Mouse (Mus musculus): ENCODE data around the gene Mlec.
A peak's percentile ranks its signal among the peaks of the same experiment; 100 is the strongest.
"Not testable (repeated sequence)": the region's sequence is repeated elsewhere in the genome, so short reads cannot be mapped to it uniquely, and the experiment has no call there.

The Mlec gene

GRCm38 (mm10) chr5:115125211-115125871 lies 32.6 kb downstream of the Mlec start:
- DNase-seq (ENCODE audit: low spot score): peak; percentile 86

DNA sequence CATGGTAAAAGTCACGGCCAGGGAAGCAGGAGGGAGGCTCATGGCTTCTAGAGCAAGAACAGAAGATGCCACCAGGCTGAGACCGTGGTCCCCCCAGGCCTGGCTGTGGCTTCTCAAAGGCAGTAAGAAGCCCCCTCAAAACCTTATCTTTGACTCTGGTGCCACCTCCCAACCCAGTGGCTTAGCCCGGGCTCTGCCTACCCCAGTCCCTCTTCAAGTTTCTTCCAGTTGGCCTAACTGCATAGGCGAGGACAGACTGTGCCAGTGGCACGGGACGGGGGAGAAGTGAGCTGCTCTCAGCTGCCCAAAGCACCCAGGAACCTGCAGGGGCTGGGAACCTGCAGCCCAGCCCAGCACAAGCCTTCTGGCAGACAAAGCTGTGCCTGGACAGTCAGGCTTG lies 33.3 kb downstream of the Mlec start:
- DNase-seq (ENCODE audit: low spot score): no peak

GRCm38 (mm10) chr5:115120978-115121377 lies 37.0 kb downstream of the Mlec start:
- no peak for DNase-seq (ENCODE audit: low spot score)

DNA sequence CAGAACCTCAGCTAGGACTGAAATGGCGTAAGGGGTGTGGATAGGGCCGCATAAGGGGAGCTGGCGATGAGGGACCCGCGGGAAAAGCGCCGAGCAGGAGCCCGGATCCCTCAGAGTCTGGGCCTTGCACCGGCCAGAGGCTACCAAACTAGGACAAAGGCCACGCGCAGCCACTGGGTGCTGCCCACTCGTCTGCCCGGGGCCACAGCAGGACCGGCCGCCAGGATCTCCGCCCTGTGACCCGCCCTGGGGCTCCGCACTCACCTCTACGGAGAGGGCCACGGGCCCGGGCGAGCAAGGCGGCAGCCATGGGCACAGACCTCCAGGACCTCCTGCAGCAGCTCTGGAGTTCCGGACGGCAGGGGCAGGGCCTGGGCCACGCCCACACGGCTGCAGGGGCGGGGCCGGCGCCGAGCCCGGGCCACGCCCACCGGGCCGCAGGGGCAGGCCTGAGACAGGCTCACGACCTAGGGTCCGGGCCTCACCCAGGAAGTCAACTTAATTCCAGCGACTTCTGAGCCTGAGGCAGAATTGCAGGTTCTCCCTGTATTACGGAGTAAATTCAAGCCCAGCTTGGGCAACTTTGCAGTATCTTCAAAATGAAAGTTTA lies 38.9 kb downstream of the Mlec start, which contains the start of gene Acads:
Acads (minus strand) TSS at position 386 of the 610 bp plus-strand sequence.
- peak; percentile 83 for DNase-seq (ENCODE audit: low spot score)

DNA sequence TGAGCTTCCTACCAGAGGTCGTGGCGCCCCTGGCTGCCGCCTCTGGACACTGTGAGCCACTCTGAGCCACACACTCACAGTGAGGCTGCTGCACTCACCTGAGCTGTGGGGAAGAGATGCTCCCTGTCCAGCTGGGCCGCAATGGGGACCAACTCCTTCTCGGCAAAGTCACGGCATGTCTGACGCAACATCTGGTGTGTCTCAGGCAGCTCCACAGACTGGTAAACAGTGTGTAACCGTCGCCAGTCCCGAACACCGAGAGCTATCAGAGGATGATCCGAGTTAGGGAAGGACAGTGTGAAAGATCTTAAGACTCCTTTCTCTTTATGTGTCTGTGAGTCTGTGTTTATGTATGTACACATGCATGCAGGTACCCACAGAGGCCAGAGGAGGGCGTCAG lies 40.5 kb downstream of the Mlec start:
- DNase-seq (ENCODE audit: low spot score): no peak

DNA sequence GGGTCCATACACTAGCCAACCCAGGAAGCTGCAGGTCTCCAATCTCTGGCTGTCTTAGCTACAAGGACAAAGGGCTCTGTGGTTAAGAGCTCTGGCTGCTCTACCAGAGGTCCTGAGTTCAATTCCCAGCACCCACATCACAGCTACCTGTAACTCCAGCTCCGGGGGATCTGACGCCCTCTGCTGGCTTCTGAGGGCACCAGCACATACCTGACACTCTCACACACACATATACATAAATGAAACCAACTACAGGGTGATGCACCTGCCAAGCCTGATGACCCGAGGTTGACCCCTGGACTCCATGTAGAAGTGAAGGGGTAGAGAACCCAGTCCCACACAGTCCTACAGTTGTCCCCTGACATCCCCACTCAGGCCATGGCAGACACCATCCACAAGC lies 41.6 kb downstream of the Mlec start:
- DNase-seq (ENCODE audit: low spot score): no peak

DNA sequence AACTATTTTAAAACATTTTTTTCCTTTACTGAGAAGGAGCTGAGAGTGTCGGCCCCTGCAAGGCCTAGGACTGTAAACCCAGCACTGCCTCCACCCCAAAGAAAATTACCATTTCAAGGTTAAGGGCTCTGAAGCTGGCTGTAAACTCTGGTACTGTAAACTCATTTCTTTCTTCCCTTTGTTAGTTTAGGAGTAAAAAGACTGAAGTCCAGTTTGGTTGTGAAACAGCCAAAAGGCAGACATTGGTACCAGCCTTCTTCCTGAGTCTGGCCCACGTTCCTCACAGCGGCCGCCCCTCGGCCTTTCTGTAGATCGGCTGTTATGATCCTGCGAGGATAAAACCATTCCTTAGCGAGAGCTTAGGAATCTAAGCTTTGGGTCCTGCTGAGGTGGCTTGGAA lies 43.5 kb downstream of the Mlec start:
- no peak for DNase-seq (ENCODE audit: low spot score)

GRCm38 (mm10) chr5:115113244-115113643 lies 44.7 kb downstream of the Mlec start:
- no peak for DNase-seq (ENCODE audit: low spot score)

GRCm38 (mm10) chr5:115111156-115111555 lies 46.8 kb downstream of the Mlec start:
- no peak for DNase-seq (ENCODE audit: low spot score)

DNA sequence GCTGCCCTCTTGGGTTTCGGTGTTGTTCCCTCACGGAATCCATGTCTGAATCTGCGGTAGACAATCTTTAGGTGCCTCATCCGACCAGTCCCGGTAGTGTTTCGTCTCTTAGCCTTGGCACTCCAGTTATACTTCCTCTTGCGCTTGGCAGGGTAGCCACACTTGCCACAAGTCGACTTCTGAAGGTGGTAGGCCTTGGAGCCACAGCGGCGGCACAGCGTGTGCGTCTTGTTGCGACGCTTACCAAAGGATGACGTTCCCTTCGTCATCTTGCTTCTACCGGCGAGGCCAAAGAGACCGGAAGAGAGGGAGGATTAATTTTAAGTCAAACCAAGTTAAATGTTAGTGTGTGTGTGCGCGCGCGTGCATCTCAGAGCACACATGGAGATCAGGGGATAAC lies 54.7 kb downstream of the Mlec start:
- not testable (repeated sequence) for DNase-seq (ENCODE audit: low spot score)

DNA sequence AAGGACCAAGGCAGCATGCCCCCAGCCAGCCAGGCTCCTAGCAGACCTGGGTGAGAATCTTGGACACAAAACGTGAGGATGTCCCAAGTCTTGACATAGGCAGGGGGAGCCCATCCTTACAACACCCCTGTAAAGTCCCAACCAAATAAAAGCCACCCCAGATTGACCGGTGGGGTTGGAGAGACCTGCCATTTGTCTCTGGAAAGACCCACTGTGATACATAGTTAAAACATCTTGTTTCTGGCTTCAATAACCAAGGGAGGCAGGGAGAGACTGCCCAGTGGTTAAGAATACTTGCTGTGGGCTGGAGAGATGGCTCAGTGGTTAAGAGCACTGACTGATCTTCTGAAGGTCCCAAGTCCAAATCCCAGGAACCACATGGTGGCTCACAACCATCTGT lies 55.7 kb downstream of the Mlec start:
- no peak for DNase-seq (ENCODE audit: low spot score)

GRCm38 (mm10) chr5:115100473-115100872 lies 57.5 kb downstream of the Mlec start:
- no peak for DNase-seq (ENCODE audit: low spot score)

DNA sequence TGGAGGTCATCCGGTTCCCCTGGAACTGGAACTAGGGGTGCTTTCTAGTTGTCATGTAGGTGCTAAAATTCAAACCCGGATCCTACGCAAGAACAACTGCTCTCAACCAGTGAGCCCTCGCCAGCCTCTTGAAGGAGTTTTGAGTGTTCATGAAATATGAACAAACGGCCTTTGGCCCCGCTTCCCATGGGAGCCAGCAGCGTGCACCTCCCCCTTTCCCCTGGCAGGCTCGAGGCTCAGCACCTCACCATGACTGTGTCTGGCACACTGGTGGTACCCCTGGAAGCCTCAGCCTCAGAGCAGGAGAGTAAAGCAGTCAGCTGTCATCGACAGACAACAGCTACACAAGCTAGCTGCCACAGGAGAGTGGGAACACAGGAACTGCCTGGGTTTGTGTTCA lies 58.0 kb downstream of the Mlec start:
- no peak for DNase-seq (ENCODE audit: low spot score)

DNA sequence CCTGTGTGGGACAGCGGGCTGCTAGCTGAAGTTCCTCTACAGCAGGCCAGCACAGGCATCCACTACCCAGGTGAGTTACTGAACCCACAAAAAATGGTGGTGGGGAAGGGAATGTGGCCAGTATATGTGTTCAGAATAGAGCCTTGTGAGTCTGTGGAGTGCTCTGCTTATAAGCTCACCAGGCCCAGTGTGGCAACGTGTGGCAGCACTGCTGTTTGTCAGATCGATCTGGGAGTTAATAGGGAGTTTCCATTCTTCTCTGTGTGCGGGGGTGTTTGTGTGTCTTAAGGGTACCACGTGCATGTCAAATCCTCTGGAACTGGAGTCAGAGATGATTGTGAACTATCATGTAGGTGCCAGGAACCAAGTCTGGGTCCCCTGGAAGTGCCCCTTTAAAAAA lies 58.4 kb downstream of the Mlec start:
- no peak for DNase-seq (ENCODE audit: low spot score)

GRCm38 (mm10) chr5:115098195-115098594 lies 59.8 kb downstream of the Mlec start, which contains the start of gene Gm10401:
Gene Gm10401 (minus strand): TSS chr5:115098295.
- no peak for DNase-seq (ENCODE audit: low spot score)
